Mouse (Mus musculus) megakaryocyte, embryonic 14.5 days (primary cell): ENCODE results near the gene Utf1.

Source experiments
- FLI1 ChIP-seq: IDR thresholded peaks from 2 replicates; pipeline ENCODE4 v1.6.1; 2012; ENCODE audit warnings: low read length, inconsistent platforms, mixed read lengths
- GATA1 ChIP-seq: IDR thresholded peaks from 3 replicates; pipeline ENCODE4 v1.6.1; 2012; ENCODE audit warnings: mixed read lengths, low read length, inconsistent platforms, borderline replicate concordance

DNA sequence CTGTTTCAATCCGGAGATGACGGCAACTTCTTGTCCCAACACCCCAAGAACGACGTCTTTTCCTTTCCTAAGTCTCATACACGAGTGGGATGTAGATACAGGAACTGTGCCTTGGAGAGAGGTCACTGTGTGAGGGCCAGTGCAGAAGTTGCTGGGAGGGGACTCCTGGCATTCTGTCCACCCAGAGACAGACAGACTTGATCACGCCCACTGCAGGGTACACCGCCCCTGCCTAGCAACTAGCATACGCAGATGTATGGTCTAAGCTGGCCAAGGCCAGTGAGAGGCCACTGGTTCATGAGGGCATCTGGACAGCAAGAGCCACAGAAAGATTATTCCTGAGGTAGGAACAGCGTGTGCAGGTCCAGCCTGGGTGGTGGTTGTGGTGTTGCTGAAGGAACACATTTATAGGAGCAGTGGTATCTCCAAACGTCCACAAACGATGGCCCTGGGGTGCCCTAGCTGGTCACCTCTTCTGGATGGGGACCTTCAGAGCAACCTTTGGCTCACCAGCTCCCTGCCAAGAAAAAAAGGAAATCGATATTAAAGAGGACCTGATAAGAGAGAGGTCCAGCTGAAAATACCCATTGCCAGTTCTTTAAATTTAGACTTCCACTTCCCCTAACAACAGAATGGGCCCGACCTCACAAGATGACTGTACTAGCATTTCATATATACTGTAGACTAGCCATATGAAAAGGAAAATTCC is 35.6 kb downstream of the Utf1 start:
- TF ChIP-seq GATA1 (no peak), FLI1 (no peak)
